Mouse (Mus musculus): ENCODE results near the gene Ahsa1. TPM values are rescaled to one million over a fixed set of nuclear protein-coding genes. Genes with fewer than 3 reads are reported as not detected.

The Ahsa1 gene
- polyA plus RNA-seq, 2 experiments: 109 to 119 TPM

- WGBS (ENCODE audit: insufficient replicate concordance): 76% methylated on average over 2 of the region's 2 CpGs
Measured at GRCm38 (mm10) chr12:87229633-87230032, 36.6 kb upstream of the Ahsa1 start.

GRCm38 (mm10) chr12:87230379-87230895, 35.8 kb upstream of the Ahsa1 start:
- Histone ChIP-seq H3K4me2 (ENCODE audit: low read depth) (no peak overlapping the region), H3K9ac (replicated peaks) (no peak overlapping the region), H3K4me3 (ENCODE audit: insufficient read depth in 1 of 2, low read depth in 2 of 2, low read length in 2 of 2) (no peak overlapping the region), H3K27ac (no peak overlapping the region), H3K4me1 (replicated peaks; ENCODE audit: control insufficient read depth in 2 of 2, insufficient read depth in 2 of 2, low read length in 1 of 2) (peaks cover 6% of the 10 kb centered on the region in 2 experiments; a peak in 3 of 4 replicates), H3K9me3 (ENCODE audit: control insufficient read depth, low read length) (no peaks in the 10 kb centered on the region), H3K27me3 (ENCODE audit: control insufficient read depth, insufficient read depth, low read length) (no peaks in the 10 kb centered on the region), H3K36me3 (replicated peaks; ENCODE audit: control insufficient read depth, insufficient read depth, low read depth) (no peaks in the 10 kb centered on the region)
- no peak for DNase-seq (ENCODE audit: low read depth in 3 of 3, low spot score in 3 of 3)
- ATAC-seq (ENCODE audit: insufficient read depth): no peak
- no peak for TF ChIP-seq EP300 (IDR thresholded peaks at IDR 0.05; ENCODE audit: low read depth)
- no peak for TF ChIP-seq CTCF (IDR thresholded peaks at IDR 0.05; ENCODE audit: low read depth)

More at GRCm38 (mm10) chr12:87229633-87230032, 36.6 kb upstream of the Ahsa1 start:
- no peak for ATAC-seq (ENCODE audit: insufficient read depth)
- peaks cover 6% of the 10 kb centered on the region in 2 experiments; a peak in 3 of 4 replicates for H3K4me1 ChIP-seq (replicated peaks; ENCODE audit: control insufficient read depth in 2 of 2, insufficient read depth in 2 of 2, low read length in 1 of 2)
- TF ChIP-seq CTCF (IDR thresholded peaks at IDR 0.05; ENCODE audit: low read depth): no peak
- no peak for TF ChIP-seq EP300 (IDR thresholded peaks at IDR 0.05; ENCODE audit: low read depth)
- no peak overlapping the region for H3K4me2 ChIP-seq (ENCODE audit: low read depth)
- H3K27me3 ChIP-seq (ENCODE audit: control insufficient read depth, insufficient read depth, low read length): no peaks in the 10 kb centered on the region
- H3K4me3 ChIP-seq (ENCODE audit: insufficient read depth in 1 of 2, low read depth in 2 of 2, low read length in 2 of 2): no peak overlapping the region
- H3K27ac ChIP-seq: no peak overlapping the region
- H3K9me3 ChIP-seq (ENCODE audit: control insufficient read depth, low read length): no peaks in the 10 kb centered on the region
- no peak overlapping the region for H3K9ac ChIP-seq (replicated peaks)
- no peak for DNase-seq (ENCODE audit: low read depth in 3 of 3, low spot score in 3 of 3)
- no peaks in the 10 kb centered on the region for H3K36me3 ChIP-seq (replicated peaks; ENCODE audit: control insufficient read depth, insufficient read depth, low read depth)

DNA sequence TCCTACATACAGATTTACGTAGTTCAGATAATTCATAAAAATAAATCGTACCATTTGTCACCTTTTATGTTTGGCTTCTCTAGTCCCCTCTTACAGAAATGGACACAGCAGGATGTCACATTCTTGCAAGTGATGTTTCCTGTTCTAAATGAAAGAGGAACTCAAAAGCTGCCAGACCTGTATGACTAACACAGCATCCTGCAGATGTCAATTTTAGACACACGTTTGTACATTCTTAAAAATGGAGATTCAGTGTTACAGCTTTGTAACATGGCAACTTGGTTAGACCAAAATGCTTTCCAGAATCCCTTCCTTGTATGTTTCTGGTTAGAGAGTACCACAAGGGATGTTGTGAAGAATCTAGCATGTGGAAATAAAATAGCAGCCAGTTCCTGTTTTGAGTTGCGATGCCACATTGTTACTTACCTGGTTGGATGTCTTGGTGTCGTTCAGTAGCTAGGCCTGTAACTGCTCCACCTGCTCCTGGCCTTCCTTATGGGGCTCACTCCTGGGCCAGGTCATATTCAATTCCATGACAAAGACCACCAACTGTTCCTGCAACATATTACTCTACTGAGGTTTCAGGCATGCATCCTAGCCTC, 29.3 kb upstream of the Ahsa1 start:
- Histone ChIP-seq H3K4me3 (ENCODE audit: insufficient read depth in 1 of 2, low read depth in 2 of 2, low read length in 2 of 2) (no peak overlapping the region), H3K36me3 (replicated peaks; ENCODE audit: control insufficient read depth, insufficient read depth, low read depth) (no peaks in the 10 kb centered on the region; the same call in 1 of the 2 replicates), H3K4me2 (ENCODE audit: low read depth) (no peak overlapping the region), H3K27ac (no peak overlapping the region), H3K9me3 (ENCODE audit: control insufficient read depth, low read length) (no peaks in the 10 kb centered on the region), H3K27me3 (ENCODE audit: control insufficient read depth, insufficient read depth, low read length) (no peaks in the 10 kb centered on the region), H3K4me1 (replicated peaks; ENCODE audit: control insufficient read depth in 2 of 2, insufficient read depth in 2 of 2, low read length in 1 of 2) (no peaks in the 10 kb centered on the region), H3K9ac (replicated peaks) (no peak overlapping the region)
- TF ChIP-seq EP300 (IDR thresholded peaks at IDR 0.05; ENCODE audit: low read depth) (no peak), CTCF (IDR thresholded peaks at IDR 0.05; ENCODE audit: low read depth) (no peak)
- DNase-seq (ENCODE audit: low read depth in 3 of 3, low spot score in 3 of 3): no peak
- 39% methylated on average over 5 of the region's 5 CpGs for WGBS (ENCODE audit: insufficient replicate concordance)
- ATAC-seq (ENCODE audit: insufficient read depth): no peak

GRCm38 (mm10) chr12:87238632-87239031, 27.6 kb upstream of the Ahsa1 start, which contains the start of gene Noxred1:
TSS of gene Noxred1 (minus strand) at chr12:87238732.
- H3K4me3 ChIP-seq (ENCODE audit: insufficient read depth in 1 of 2, low read depth in 2 of 2, low read length in 2 of 2): no peak within 1 kb of the TSS
- no peak for ATAC-seq (ENCODE audit: insufficient read depth)
- H3K27me3 ChIP-seq (ENCODE audit: control insufficient read depth, insufficient read depth, low read length): no peaks in the 10 kb centered on the region
- no peak within 1 kb of the TSS for H3K9ac ChIP-seq (replicated peaks)
- H3K4me2 ChIP-seq (ENCODE audit: low read depth): no peak within 1 kb of the TSS
- no peak for DNase-seq (ENCODE audit: low read depth in 3 of 3, low spot score in 3 of 3)
- 78% methylated on average over 1 of the region's 1 CpGs for WGBS (ENCODE audit: insufficient replicate concordance)
- no peaks in the 10 kb centered on the region; the same call in 1 of the 2 replicates for H3K36me3 ChIP-seq (replicated peaks; ENCODE audit: control insufficient read depth, insufficient read depth, low read depth)
- TF ChIP-seq EP300 (IDR thresholded peaks at IDR 0.05; ENCODE audit: low read depth): no peak
- no peak for TF ChIP-seq CTCF (IDR thresholded peaks at IDR 0.05; ENCODE audit: low read depth)
- no peak within 1 kb of the TSS for H3K27ac ChIP-seq
- no peaks in the 10 kb centered on the region for H3K4me1 ChIP-seq (replicated peaks; ENCODE audit: control insufficient read depth in 2 of 2, insufficient read depth in 2 of 2, low read length in 1 of 2)
- no peaks in the 10 kb centered on the region for H3K9me3 ChIP-seq (ENCODE audit: control insufficient read depth, low read length)

DNA sequence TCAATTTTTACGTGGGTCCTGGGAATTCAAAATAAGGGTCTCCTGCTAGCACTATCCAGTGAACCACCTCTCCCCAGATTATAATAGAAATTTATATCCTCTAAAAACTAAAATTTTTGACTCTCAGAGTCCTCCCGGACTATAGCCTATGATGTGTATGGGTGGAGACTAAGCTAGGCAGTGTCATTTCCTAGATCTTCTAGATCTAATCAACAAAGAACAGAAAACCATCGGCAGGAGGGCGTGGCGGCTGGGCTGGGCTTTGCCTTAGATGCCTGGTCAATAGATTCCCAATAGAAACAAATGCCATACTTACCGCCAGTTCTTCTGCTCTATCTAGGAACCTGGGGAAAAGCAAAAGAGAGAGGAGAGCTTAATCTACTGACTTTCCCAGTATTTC, 16.1 kb upstream of the Ahsa1 start:
- WGBS (ENCODE audit: insufficient replicate concordance): 48% methylated on average over 6 of the region's 6 CpGs
- Histone ChIP-seq H3K9me3 (ENCODE audit: control insufficient read depth, low read length) (no peaks in the 10 kb centered on the region), H3K36me3 (replicated peaks; ENCODE audit: control insufficient read depth, insufficient read depth, low read depth) (peaks cover 9% of the 10 kb centered on the region; the same call in 1 of the 2 replicates), H3K4me1 (replicated peaks; ENCODE audit: control insufficient read depth in 2 of 2, insufficient read depth in 2 of 2, low read length in 1 of 2) (peaks cover 3 to 7% of the 10 kb centered on the region in 2 experiments; a peak in 3 of 4 replicates), H3K4me2 (ENCODE audit: low read depth) (0 out of 2 replicates have a peak overlapping the region, but pooled peaks have one; percentile 3), H3K27ac (no peak overlapping the region), H3K9ac (replicated peaks) (no peak overlapping the region), H3K27me3 (ENCODE audit: control insufficient read depth, insufficient read depth, low read length) (no peaks in the 10 kb centered on the region), H3K4me3 (ENCODE audit: insufficient read depth in 1 of 2, low read depth in 2 of 2, low read length in 2 of 2) (no peak overlapping the region)
- TF ChIP-seq CTCF (IDR thresholded peaks at IDR 0.05; ENCODE audit: low read depth): no peak
- no peak for TF ChIP-seq EP300 (IDR thresholded peaks at IDR 0.05; ENCODE audit: low read depth)
- no peak for DNase-seq (ENCODE audit: low read depth in 3 of 3, low spot score in 3 of 3)
- ATAC-seq (ENCODE audit: insufficient read depth): peak; percentile 56
